Mouse (Mus musculus): ENCODE results near the gene Ranbp6.

Gene Ranbp6

DNA sequence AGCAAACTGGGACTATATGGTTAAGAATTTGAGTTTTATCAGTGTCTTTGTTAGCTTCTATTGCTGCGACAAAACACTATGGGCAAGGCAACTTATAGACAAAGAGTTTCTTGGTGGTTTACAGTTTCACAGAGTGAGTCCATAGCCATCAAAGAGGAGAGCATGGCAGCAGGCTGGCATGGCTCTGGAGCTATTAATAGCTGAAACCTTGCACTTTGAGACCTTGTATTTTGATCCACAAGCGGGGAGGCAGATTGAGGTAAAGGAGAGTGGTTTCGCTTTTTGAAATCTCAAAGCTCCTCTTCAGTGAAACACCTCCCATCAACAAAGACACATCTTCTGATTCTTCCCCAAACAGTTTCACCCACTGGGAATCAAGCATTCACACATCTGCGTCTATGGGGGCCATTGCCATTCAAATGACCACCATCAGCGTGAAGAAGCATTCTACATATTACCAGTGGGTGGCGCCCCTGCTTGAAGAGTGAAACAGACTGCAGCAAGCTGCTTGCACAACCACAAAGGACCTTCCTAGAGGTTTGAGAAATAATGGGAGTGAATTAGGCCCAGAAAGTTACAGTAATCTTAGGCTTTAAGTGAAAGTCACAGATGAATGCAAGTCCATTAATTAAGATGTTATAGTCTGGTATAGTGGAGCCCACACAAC is 11.4 kb upstream of the Ranbp6 start:
- CTCF ChIA-PET: interaction anchor here (0.5 to 2.2 kb wide), 34 partner anchors 11 to 730 kb away, joined by 3 to 12 read pairs (median 4); partner anchors contain the start of genes Ranbp6 (in 2 of the 4) and Gldc (in 1 of the 4)
- POLR2A ChIA-PET: interaction anchor here in 3 of 4 experiments (0.5 to 1.6 kb wide), 11 partner anchors 9 to 423 kb away, joined by 3 to 6 read pairs (median 3); partner anchors contain the start of genes Ranbp6 (in 2 of the 3) and Uhrf2 (in 1 of the 3)

DNA sequence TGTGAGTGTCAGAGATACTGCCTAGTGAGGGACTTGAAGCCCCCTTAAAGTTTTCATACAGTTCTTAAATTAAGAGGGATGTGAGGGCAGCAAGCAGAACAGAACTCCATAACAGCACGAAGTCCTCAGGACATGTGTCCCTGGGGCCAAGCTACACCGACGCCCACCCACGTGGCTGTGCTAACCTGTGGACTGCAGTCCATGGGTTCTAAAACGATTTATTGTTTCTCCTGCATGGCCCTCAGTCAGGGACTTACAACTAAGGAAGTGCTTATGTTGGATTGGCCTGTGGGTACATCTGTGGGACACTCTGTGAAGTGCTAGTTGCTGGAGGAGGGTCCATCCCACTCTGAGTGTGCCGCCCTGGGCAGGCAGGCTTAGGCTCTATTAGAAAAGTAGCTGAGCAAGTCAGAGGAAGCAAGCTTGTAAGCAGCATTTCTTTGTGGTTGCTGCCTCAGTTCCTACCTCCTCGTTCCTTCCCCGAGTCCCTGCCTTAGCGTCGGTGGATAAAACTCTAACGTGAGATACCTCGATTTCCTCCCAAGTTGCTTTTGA is 10.8 kb upstream of the Ranbp6 start:
- CTCF ChIA-PET: interaction anchor here (0.6 to 2.2 kb wide), 21 partner anchors 11 to 424 kb away, joined by 3 to 12 read pairs (median 4); partner anchors contain the start of gene Ranbp6 (in 2 of the 4)
- POLR2A ChIA-PET: interaction anchor here in 2 of 4 experiments (0.6 to 1.3 kb wide), 7 partner anchors 11 to 351 kb away, joined by 3 to 6 read pairs (median 3); partner anchors contain the start of genes Ranbp6 (in 2 of the 2) and Uhrf2 (in 1 of the 2)

DNA sequence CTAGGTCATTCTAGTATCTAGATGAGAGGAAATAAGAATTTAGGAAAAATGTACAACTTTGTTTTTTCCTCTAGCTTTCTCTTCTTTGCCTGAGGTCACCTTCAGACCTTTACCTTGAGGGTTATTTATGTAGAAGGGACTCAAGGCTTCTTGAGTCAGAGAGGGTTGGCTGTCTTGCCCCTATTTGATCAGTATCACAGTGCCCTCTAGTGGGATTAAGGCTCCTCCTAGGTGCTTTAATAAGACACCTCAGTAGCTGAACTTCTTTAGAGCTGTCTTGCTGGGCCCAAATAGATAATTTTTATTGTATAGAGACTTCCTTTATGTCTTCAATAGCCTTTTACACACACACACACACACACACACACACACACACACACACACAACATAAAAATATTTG is 8.2 kb upstream of the Ranbp6 start:
- ChIA-PET POLR2A (interaction anchor here in 3 of 4 experiments (0.6 to 1.7 kb wide), 5 partner anchors 8 to 755 kb away, joined by 3 to 5 read pairs (median 3); partner anchors contain the start of gene Ranbp6 (in 1 of the 3)), CTCF (interaction anchor here (0.5 to 2.2 kb wide), 19 partner anchors 8 to 466 kb away, joined by 3 to 11 read pairs (median 3); partner anchors contain the start of gene Ranbp6 (in 2 of the 4))

DNA sequence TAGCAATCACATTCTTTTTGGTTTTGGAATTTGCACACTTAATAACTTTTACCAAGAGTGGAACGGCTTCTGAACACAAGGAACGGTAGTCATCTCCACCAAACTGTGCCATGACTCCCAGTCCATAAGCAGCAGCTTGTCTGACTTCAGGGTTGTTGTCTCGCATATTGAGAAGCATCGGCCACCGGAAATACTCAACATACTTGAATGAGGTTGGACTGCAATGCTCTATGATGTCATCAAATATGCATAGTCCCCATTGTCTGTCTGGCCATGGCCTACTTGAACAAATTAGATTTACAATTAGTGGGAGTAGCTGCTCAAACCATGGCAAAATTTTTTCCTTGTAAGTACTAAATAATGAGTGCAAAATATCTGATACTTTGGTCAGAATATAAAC is 2.8 kb downstream of the Ranbp6 start:
- CTCF ChIA-PET: no interaction called here
- POLR2A ChIA-PET: interaction anchor here in 1 of 4 experiments (0.8 kb wide), 1 partner anchor 286 kb away, joined by 3 read pairs; no protein-coding TSS in a partner anchor

DNA sequence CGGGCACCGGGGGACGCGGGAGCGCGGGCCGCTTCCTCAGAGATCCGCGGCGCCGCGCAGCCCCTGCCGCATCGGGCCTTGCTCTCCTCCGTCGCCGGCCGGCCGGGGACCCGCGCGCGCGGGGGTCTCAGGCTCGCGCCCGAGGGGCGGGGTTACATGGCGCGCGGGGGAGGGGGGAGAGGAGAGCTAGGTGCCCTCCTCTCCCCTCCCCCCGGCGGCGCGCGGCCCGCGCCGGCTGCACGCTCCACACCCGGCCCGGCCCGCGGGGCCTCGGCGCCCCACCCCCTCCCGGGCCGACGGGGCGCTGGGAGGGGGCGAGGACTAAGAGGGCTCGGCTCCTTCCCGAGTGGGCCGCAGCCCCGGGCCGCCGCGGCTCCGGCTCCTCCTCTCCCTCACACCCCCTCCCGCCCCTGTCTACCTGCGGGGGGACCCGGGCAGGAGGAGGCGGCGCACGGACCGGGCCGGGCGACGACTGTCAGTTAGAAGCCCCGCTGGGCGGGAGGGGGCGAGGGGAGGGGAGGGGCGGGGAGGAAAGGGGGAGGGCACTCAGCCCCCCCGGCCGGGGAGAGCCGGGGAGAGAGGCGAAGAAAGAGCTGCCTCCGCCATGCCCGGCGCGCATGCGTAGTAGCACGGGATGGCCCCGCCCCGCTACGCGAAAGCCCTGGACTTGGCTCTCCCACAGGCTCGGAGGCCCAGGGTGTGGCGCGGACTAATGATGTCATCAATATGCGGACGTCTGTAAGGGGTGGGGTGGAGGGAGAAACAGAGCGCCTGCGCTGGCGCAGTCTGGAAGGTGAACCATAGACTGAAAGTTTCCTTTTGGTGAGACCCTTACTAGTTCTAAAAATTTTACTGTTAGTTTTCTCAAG is 6.6 kb downstream of the Ranbp6 start, which contains the start of gene 9930021J03Rik:
Gene 9930021J03Rik (minus strand): TSS at position 73 of the 869 bp plus-strand sequence.
- ChIA-PET CTCF (interaction anchor here in 2 of 4 experiments (0.6 to 1.0 kb wide), 2 partner anchors 15 to 61 kb away, joined by 3 read pairs; no protein-coding TSS in a partner anchor), POLR2A (interaction anchor here (0.5 to 2.3 kb wide), 40 partner anchors 9 to 1795 kb away, joined by 3 to 15 read pairs (median 3); partner anchors contain the start of genes Uhrf2 (in 3 of the 4), Ric1 (in 2 of the 4), 4430402I18Rik (in 1 of the 4) and Ermp1 (in 1 of the 4))

DNA sequence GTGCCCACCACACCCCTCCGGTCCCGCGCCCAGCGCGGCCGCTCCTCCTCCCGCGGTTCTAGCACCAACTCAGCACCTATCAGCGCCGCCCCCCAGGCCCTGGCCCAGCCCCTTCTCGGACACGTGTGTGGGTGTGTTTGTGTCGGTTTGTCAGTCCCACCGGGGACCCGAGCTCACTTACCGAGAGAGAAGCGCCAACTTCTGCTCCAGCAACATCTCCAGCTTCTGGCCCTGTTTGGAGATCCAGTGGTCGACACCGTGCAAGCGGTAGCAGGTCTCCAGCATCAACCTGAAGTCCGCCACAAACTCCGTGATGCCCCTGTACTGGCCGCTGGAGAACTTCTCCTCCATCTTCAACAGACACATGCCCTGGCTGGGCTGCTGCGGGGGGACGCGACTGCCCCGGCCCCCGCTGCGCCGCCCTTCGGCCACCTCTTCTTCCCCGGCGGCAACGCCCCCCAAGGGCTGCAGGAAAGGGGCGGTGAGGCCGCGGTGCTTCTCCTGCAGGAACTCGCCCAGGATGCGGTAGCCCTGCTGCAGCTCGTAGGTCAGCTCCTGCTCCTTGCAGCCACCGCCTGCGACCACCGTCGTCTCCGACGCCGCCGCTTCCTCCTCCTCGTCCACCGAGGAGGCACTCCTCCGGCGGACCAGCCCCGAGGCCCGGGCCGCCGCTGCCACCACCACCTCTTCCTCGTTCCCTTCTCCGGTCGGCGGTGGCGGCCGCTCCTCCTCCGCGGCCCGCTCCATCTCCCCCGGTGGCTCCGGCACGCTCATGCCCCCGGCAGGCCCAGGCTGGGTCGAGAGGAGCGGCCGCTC is 7.5 kb downstream of the Ranbp6 start:
- CTCF ChIA-PET: interaction anchor here in 1 of 4 experiments (0.6 kb wide), 1 partner anchor 282 kb away, joined by 5 read pairs; no protein-coding TSS in a partner anchor
- POLR2A ChIA-PET: interaction anchor here in 3 of 4 experiments (0.6 to 2.3 kb wide), 16 partner anchors 9 to 1794 kb away, joined by 3 to 15 read pairs (median 5); partner anchors contain the start of genes Uhrf2 (in 3 of the 3), Ric1 (in 2 of the 3), Ermp1 (in 1 of the 3) and Mlana (in 1 of the 3)

DNA sequence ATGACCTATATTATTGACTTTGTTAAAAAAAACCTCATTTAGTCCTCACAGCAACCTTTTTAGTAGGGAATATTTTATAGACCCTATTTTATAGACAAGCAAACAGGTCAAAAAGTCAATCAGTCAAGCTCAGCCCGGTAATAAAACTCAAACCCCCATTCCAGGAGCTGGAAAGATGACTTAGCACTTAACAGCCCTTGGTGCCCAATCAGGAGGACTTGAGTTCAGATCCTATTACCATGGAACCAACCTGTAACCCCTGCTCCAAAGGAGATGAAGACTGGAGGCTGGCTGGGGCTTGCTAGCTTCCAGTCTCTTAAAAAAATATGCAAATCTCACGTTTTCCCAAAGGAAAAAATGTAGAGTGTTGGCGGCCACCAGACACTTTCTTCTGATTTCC is 8.8 kb downstream of the Ranbp6 start:
- CTCF ChIA-PET: no interaction called here
- POLR2A ChIA-PET: interaction anchor here in 1 of 4 experiments (1.4 to 3.2 kb wide), 2 partner anchors 8 to 20 kb away, joined by 3 to 13 read pairs; partner anchors contain the start of gene Ranbp6

DNA sequence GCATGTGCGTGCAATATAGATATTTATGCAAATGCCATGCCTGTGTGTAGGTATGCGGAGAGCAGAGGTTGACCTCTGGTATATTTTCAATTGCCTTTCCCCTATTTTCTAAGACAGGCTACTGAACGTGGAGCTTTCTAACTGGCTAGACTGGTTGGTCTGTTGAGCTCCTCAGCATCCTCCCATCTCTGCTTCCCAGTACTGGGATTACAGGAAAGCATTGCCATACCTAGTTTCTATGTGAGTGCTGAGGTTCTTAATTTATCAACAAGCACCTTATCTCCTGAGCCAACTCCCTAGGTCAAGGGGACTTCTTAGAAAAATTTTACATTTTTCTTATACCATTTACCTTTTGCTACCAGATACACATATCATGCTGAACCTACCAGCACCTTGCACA is 15.4 kb downstream of the Ranbp6 start:
- POLR2A ChIA-PET: interaction anchor here in 1 of 4 experiments (2.1 kb wide), 1 partner anchor 9 kb away, joined by 6 read pairs; the partner anchor contains the start of gene 9930021J03Rik
- CTCF ChIA-PET: interaction anchor here in 1 of 4 experiments (0.6 kb wide), 1 partner anchor 124 kb away, joined by 3 read pairs; no protein-coding TSS in a partner anchor

DNA sequence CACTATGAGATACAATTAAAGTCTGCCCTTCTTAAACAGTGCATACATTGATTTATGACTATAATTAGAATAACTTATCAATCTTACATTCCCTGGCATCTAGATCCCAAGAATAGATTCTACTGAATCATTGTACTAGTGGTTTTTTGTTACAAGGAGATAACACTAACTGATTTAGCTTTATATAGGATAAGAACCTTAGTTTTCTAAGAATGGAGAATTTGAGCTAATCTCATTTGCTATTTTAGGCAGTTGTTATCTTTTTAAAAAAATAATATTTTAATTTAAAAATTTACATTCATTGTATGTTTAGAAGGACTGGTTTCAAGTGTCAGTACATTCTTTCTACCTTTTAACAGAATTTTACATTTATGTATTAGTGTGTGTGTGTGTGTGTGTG is 24.8 kb downstream of the Ranbp6 start:
- CTCF ChIA-PET: no interaction called here
- POLR2A ChIA-PET: interaction anchor here in 1 of 4 experiments (0.7 kb wide), 1 partner anchor 17 kb away, joined by 4 read pairs; no protein-coding TSS in a partner anchor

DNA sequence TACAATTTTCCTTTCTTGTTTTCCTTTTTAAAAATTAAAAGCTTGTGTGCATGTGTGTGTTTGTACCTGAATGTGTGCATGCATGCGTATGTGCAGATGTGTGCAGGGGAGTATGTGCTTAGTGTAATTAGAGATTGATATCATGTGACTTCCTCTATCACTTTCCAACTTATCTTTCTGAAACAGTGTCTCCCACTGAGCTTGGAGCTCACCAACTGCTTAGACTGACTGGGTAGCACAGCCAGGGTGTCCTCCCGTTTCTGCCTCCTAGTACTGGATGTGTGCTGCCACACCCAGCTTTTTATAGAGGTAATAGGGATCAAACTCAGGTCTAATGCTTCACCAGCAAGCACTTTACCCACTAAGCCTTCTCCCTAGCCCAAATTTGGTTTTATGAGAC is 29.9 kb downstream of the Ranbp6 start:
- CTCF ChIA-PET: interaction anchor here in 1 of 4 experiments (0.8 kb wide), 1 partner anchor 42 kb away, joined by 4 read pairs; no protein-coding TSS in a partner anchor
- POLR2A ChIA-PET: interaction anchor here in 1 of 4 experiments (1.3 to 1.4 kb wide), 2 partner anchors 10 to 24 kb away, joined by 3 to 5 read pairs; partner anchors contain the start of gene 9930021J03Rik

Measured in embryonic stem cell, embryonic (primary cell).